Mouse (Mus musculus) liver, embryonic 11.5 days (tissue): ENCODE measurements around the gene Paqr4. TPM values are rescaled to one million over a fixed set of nuclear protein-coding genes. Genes with fewer than 3 reads are reported as not detected.

ENCODE experiments used
- ATAC-seq: fragments of 200-750 bp; cut with Nextera tagmentation; replicated peaks from 2 replicates; pipeline ENCODE4 v1.8.0; 2017; ENCODE audit warnings: moderate number of reproducible peaks, mild to moderate bottlenecking, moderate TSS enrichment, moderate library complexity; ENCODE audit not compliant: low FRiP score
- DNase-seq: peaks from one replicate; pipeline ENCODE4 v3.0.0-alpha.2; 2017; ENCODE audit warnings: low spot score
- H3K27ac ChIP-seq: fragments of 300-500 bp; sonication (generic); 2 replicates; pipeline ENCODE4 v1.5.1; 2014; ENCODE audit warnings: mild to moderate bottlenecking, low read depth, low read length, control low read depth
- H3K27me3 ChIP-seq: fragments of 300-500 bp; sonication (generic); replicated peaks from 2 replicates; pipeline ENCODE4 v1.6.1; 2014; ENCODE audit warnings: low read length, mixed read lengths; ENCODE audit not compliant: control insufficient read depth, insufficient read depth
- H3K36me3 ChIP-seq: fragments of 300-500 bp; sonication (generic); 2 replicates; pipeline ENCODE4 v1.6.1; 2014; ENCODE audit warnings: mild to moderate bottlenecking, low read length, moderate library complexity, mixed read lengths; ENCODE audit not compliant: control insufficient read depth, insufficient read depth
- H3K4me1 ChIP-seq: fragments of 300-500 bp; sonication (generic); replicated peaks from 2 replicates; pipeline ENCODE4 v1.6.1; 2014; ENCODE audit warnings: low read length, mixed read lengths; ENCODE audit not compliant: control insufficient read depth, insufficient read depth
- H3K4me2 ChIP-seq: fragments of 300-500 bp; sonication (generic); 2 replicates; pipeline ENCODE4 v1.6.1; 2014; ENCODE audit warnings: mild to moderate bottlenecking, control low read depth, moderate library complexity
- H3K4me3 ChIP-seq: fragments of 300-500 bp; sonication (generic); 2 replicates; pipeline ENCODE4 v1.5.1; 2014; ENCODE audit warnings: low read depth, low read length, control low read depth
- H3K9ac ChIP-seq: fragments of 300-500 bp; sonication (generic); 2 replicates; pipeline ENCODE4 v1.6.1; 2014; ENCODE audit warnings: low read depth, low read length, control low read depth
- H3K9me3 ChIP-seq: fragments of 300-500 bp; sonication (generic); 2 replicates; pipeline ENCODE4 v1.6.1; 2016; ENCODE audit warnings: low read length, inconsistent platforms, mixed read lengths; ENCODE audit not compliant: control insufficient read depth
- WGBS: fragments of 180-500 bp; shearing (Covaris S2); extraction: QIAGEN DNeasy Blood & Tissue Kit; methylation state at CpG from one replicate; pipeline ENCODE4 v1.1.7; 2014; 5-methylcytosine and 5-hydroxymethylcytosine counted together
- polyA plus RNA-seq: library from polyadenylated mRNA; unstranded; fragments of >200 nt; fragmentation: Nextera tagmentation; extraction: Ambion mirVana; gene quantifications from 2 replicates; pipeline ENCODE4 v1.2.1, GENCODE M21; 2014

Gene Paqr4
- polyA plus RNA-seq, 1 experiment from 2014 or later = 11.4 TPM

GRCm38 (mm10) chr17:23747471-23747870 is 6.8 kb upstream of the Paqr4 start:
- DNase-seq (no peak), ATAC-seq (no peak)
- 77% methylated on average over 3 of the region's 3 CpGs for WGBS
- Histone ChIP-seq H3K27ac (no peak overlapping the region), H3K4me3 (no peak overlapping the region), H3K9ac (no peak overlapping the region), H3K36me3 (peaks cover 2% of the 10 kb centered on the region; the same call in 1 of the 2 replicates), H3K27me3 (peaks cover 53% of the 10 kb centered on the region), H3K4me1 (peaks cover 17% of the 10 kb centered on the region), H3K4me2 (no peak overlapping the region), H3K9me3 (no peaks in the 10 kb centered on the region)

GRCm38 (mm10) chr17:23746767-23747166 is 6.1 kb upstream of the Paqr4 start:
- Histone ChIP-seq H3K4me2 (no peak overlapping the region), H3K4me3 (no peak overlapping the region), H3K36me3 (no peaks in the 10 kb centered on the region), H3K4me1 (peaks cover 20% of the 10 kb centered on the region), H3K9me3 (no peaks in the 10 kb centered on the region), H3K27ac (no peak overlapping the region), H3K27me3 (peaks cover 60% of the 10 kb centered on the region), H3K9ac (no peak overlapping the region)
- DNase-seq (no peak), ATAC-seq (no peak)
- whole genome bisulfite sequencing = 67% methylated on average over 3 of the region's 3 CpGs

- DNase-seq = no peak
- Histone ChIP-seq H3K4me1 (peaks cover 20% of the 10 kb centered on the region), H3K27me3 (peaks cover 65% of the 10 kb centered on the region), H3K27ac (no peak overlapping the region), H3K4me2 (peak overlapping the region; percentile 50), H3K36me3 (no peaks in the 10 kb centered on the region), H3K9ac (no peak overlapping the region), H3K4me3 (peak overlapping the region; percentile 26; the same call in 1 of the 2 replicates), H3K9me3 (no peaks in the 10 kb centered on the region)
- no peak for ATAC-seq
- WGBS = 4% methylated on average over 12 of the region's 12 CpGs
Measured at GRCm38 (mm10) chr17:23746311-23746710, 5.6 kb upstream of the Paqr4 start.

- no peaks in the 10 kb centered on the region for H3K9me3 ChIP-seq
- H3K9ac ChIP-seq = no peak within 1 kb of the TSS
- peak within 1 kb of the TSS; percentile 26 for H3K4me3 ChIP-seq
- ATAC-seq (no peak), DNase-seq (no peak)
- peak within 1 kb of the TSS; percentile 50 for H3K4me2 ChIP-seq
- 2% methylated on average over 41 of the region's 45 CpGs for WGBS
- H3K4me1 ChIP-seq = peaks cover 24% of the 10 kb centered on the region
- H3K36me3 ChIP-seq = no peaks in the 10 kb centered on the region
- H3K27ac ChIP-seq = no peak within 1 kb of the TSS
- peaks cover 72% of the 10 kb centered on the region for H3K27me3 ChIP-seq
Measured at GRCm38 (mm10) chr17:23745301-23746251, 4.9 kb upstream of the Paqr4 start, which contains the start of gene Kremen2. Gene Kremen2 (minus strand): TSS chr17:23745833.

GRCm38 (mm10) chr17:23744651-23745050 is 4.0 kb upstream of the Paqr4 start:
- DNase-seq = no peak
- WGBS = 6% methylated on average over 13 of the region's 14 CpGs
- Histone ChIP-seq H3K4me1 (peaks cover 28% of the 10 kb centered on the region), H3K9me3 (no peaks in the 10 kb centered on the region), H3K4me3 (0 out of 2 replicates have a peak overlapping the region, but pooled peaks have one; percentile 17), H3K27me3 (peaks cover 78% of the 10 kb centered on the region), H3K27ac (no peak overlapping the region), H3K36me3 (no peaks in the 10 kb centered on the region), H3K9ac (no peak overlapping the region), H3K4me2 (no peak overlapping the region; the same call in 1 of the 2 replicates)
- no peak for ATAC-seq

GRCm38 (mm10) chr17:23744076-23744475 is 3.4 kb upstream of the Paqr4 start:
- no peak overlapping the region for H3K4me2 ChIP-seq
- H3K27me3 ChIP-seq = peaks cover 84% of the 10 kb centered on the region
- H3K4me1 ChIP-seq = peaks cover 28% of the 10 kb centered on the region

GRCm38 (mm10) chr17:23742941-23743340 is 2.3 kb upstream of the Paqr4 start:
- DNase-seq (no peak), ATAC-seq (no peak)
- 57% methylated on average over 12 of the region's 12 CpGs for WGBS
- H3K36me3 ChIP-seq = no peaks in the 10 kb centered on the region
- H3K27me3 ChIP-seq = peaks cover 89% of the 10 kb centered on the region
- peaks cover 32% of the 10 kb centered on the region for H3K4me1 ChIP-seq
- H3K4me2 ChIP-seq = no peak overlapping the region
- no peaks in the 10 kb centered on the region for H3K9me3 ChIP-seq
- H3K9ac ChIP-seq = no peak overlapping the region
- no peak overlapping the region for H3K27ac ChIP-seq
- peak overlapping the region; percentile 14; the same call in 1 of the 2 replicates for H3K4me3 ChIP-seq

More at GRCm38 (mm10) chr17:23744076-23744475, 3.4 kb upstream of the Paqr4 start:
- Histone ChIP-seq H3K36me3 (no peaks in the 10 kb centered on the region), H3K27ac (no peak overlapping the region), H3K9me3 (no peaks in the 10 kb centered on the region), H3K4me3 (no peak overlapping the region), H3K9ac (no peak overlapping the region)
- 25% methylated on average over 8 of the region's 8 CpGs for WGBS
- DNase-seq (no peak), ATAC-seq (no peak)

GRCm38 (mm10) chr17:23742210-23742793 is 1.6 kb upstream of the Paqr4 start:
- Histone ChIP-seq H3K4me2 (peak overlapping the region; percentile 45), H3K4me1 (peaks cover 32% of the 10 kb centered on the region)
- 9% methylated on average over 44 of the region's 44 CpGs for WGBS

More at GRCm38 (mm10) chr17:23742210-23742793, 1.6 kb upstream of the Paqr4 start:
- Histone ChIP-seq H3K36me3 (no peaks in the 10 kb centered on the region), H3K27ac (no peak overlapping the region), H3K9me3 (no peaks in the 10 kb centered on the region), H3K4me3 (peak overlapping the region; percentile 14), H3K27me3 (peaks cover 89% of the 10 kb centered on the region), H3K9ac (no peak overlapping the region)
- ATAC-seq (no peak), DNase-seq (no peak)
